Mouse (Mus musculus) myocyte (in vitro differentiated cells): ENCODE data around the gene Il5.

ENCODE experiments used
- MAX ChIP-seq: IDR thresholded peaks from one replicate; pipeline ENCODE4 v1.6.1; 2011; ENCODE audit warnings: low read depth, mild to moderate bottlenecking, control low read depth
- POLR2A ChIP-seq: IDR thresholded peaks from one replicate; pipeline ENCODE4 v1.6.1; 2011; ENCODE audit warnings: low read depth, mild to moderate bottlenecking, control low read depth, moderate library complexity; ENCODE audit not compliant: insufficient read length
- POLR2AphosphoS2 ChIP-seq: IDR thresholded peaks from one replicate; pipeline ENCODE4 v1.6.1; 2011; ENCODE audit warnings: low read depth, control low read depth; ENCODE audit not compliant: insufficient read length
- REST ChIP-seq: IDR thresholded peaks from one replicate; pipeline ENCODE4 v1.6.1; 2011; ENCODE audit warnings: mild to moderate bottlenecking, control low read depth, moderate library complexity; ENCODE audit not compliant: insufficient read depth, insufficient read length
- SRF ChIP-seq: IDR thresholded peaks from one replicate; pipeline ENCODE4 v1.6.1; 2011; ENCODE audit warnings: low read depth; ENCODE audit not compliant: control insufficient read depth, insufficient read length
- TCF12 ChIP-seq: IDR thresholded peaks from one replicate; pipeline ENCODE4 v1.6.1; 2011; ENCODE audit warnings: mild to moderate bottlenecking, control low read depth; ENCODE audit not compliant: poor library complexity, insufficient read depth, severe bottlenecking

DNA sequence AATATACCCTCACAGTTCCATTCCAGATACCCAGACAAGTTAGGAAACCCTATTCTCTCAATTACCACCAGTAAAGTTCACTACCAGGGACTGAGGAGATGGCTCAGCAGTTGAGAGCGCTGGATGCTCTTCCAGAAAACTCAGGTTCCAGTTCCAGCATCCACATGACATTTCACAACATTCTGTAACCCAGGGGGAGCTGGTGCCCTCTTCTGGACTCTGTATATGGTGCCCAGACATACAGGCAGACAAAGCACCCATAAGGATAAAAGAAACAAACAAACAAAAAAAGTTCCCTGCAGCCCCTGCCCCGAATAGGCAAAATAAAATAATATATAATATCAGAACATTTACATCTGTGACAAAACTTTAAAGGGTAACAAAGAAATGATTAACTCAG, 13.8 kb downstream of the Il5 start:
- TF ChIP-seq POLR2AphosphoS2 (no peak), SRF (no peak), REST (no peak), POLR2A (no peak), TCF12 (no peak), MAX (no peak)
